ENCODE assay signal across 8 mouse cellular contexts in the genomic region with DNA sequence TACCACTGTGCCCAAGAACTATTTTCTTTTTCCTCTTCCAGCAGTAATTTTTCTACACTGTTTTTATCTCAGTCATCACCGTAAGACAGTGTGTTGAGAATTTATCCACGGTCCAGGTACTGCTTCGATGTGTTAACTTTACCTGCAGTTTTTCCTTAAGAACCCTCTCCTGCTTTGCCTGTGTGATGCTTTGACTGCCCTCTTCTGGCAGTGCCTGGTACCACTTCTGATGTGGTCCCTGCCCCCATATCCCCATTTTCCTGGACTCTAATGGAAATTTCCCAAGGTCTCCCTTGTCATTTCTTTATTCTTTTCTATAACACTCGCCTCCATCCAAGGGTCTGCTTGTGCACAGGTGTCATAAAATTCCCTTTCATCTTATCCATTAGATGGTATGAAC. TPM values are rescaled to one million over a fixed set of nuclear protein-coding genes. Genes with fewer than 3 reads are reported as not detected.
DNase-seq lines count a peak whose midpoint lies in the region; ATAC-seq and TF ChIP-seq lines count a peak whose summit lies in the region.
"Had no signal": no experiment of that assay in that cellular context is flagged by ENCODE, and none has a peak within 500 bp of the region (broad histone marks: within the 10 kb centered on the region; RNA-seq: fewer than 3 reads in every experiment).

No protein-coding gene starts in this region.

- H3K36me3 ChIP-seq in liver, adult 2 months (ENCODE audit: control insufficient read depth, insufficient read depth, low read length), result no peaks in the 10 kb centered on the region
- H3K36me3 ChIP-seq in liver, embryonic 12.5 days, result no peaks in the 10 kb centered on the region
- no peaks in the 10 kb centered on the region for H3K36me3 ChIP-seq in small intestine, adult 2 months (ENCODE audit: control insufficient read depth, insufficient read depth, low read length)

- no peaks in the 10 kb centered on the region for H3K27me3 ChIP-seq in liver, adult 2 months (ENCODE audit: control insufficient read depth, insufficient read depth, low read length)
- no peaks in the 10 kb centered on the region for H3K27me3 ChIP-seq in liver, embryonic 12.5 days (replicated peaks)
- no peaks in the 10 kb centered on the region for H3K27me3 ChIP-seq in small intestine, adult 2 months (ENCODE audit: control insufficient read depth, insufficient read depth, low read length)
- H3K27me3 ChIP-seq: megakaryocyte, embryonic 14.5 days had no signal

- 56% methylated on average over 4 of the region's 4 CpGs for WGBS in liver, adult 2 months
- 30% methylated on average over 4 of the region's 4 CpGs for WGBS in liver, embryonic 12.5 days (ENCODE audit: insufficient replicate concordance)
- WGBS in small intestine, adult 2 months, result 33% methylated on average over 4 of the region's 4 CpGs

- H3K9me3 ChIP-seq in liver, embryonic 12.5 days (replicated peaks), result no peaks in the 10 kb centered on the region
- H3K9me3 ChIP-seq: megakaryocyte, embryonic 14.5 days had no signal

- H3K4me3 ChIP-seq in liver, adult 2 months (ENCODE audit: insufficient read depth, low read depth, low read length), result no peak overlapping the region
- no peak overlapping the region for H3K4me3 ChIP-seq in liver, embryonic 12.5 days
- H3K4me3 ChIP-seq in small intestine, adult 2 months (ENCODE audit: low read depth, low read length), result no peak overlapping the region
- H3K4me3 ChIP-seq: megakaryocyte, embryonic 14.5 days had no signal

- ATAC-seq in liver, embryonic 12.5 days, result no peak

- intact Hi-C loops in left cerebral cortex, postnatal 36 days (cut with DNase I), result loop anchor here (10.0 kb wide), 1 partner anchor 401 kb away; no protein-coding TSS in a partner anchor

- peak; percentile 23 for DNase-seq in liver, adult 2 months (ENCODE audit: extremely low read depth, low read depth, low spot score)
- peak; percentile 48 for DNase-seq in MN1 (ENCODE audit: low spot score)
- peak; percentile 50 for DNase-seq in c-Kit-negative CD71-positive TER-119-positive erythroid progenitor cells, embryonic 14.5 days (ENCODE audit: low read depth, low spot score)
- DNase-seq in gastrocnemius, postnatal 25 days, result peak; percentile 17
- peak; percentile 35 to 53 for DNase-seq in left cerebral cortex, postnatal 36 days (ENCODE audit: low spot score in 2 of 2)

- H3K4me2 ChIP-seq in liver, embryonic 12.5 days, result no peak overlapping the region

- peaks cover 4% of the 10 kb centered on the region for H3K4me1 ChIP-seq in liver, adult 2 months (ENCODE audit: control insufficient read depth, insufficient read depth, low read length)
- H3K4me1 ChIP-seq in liver, embryonic 12.5 days, result peaks cover 29% of the 10 kb centered on the region
- no peaks in the 10 kb centered on the region for H3K4me1 ChIP-seq in small intestine, adult 2 months (ENCODE audit: control insufficient read depth, insufficient read depth, insufficient read length, low read length)

- peak; percentile 66; the same call in 1 of the 2 replicates for TF ChIP-seq CTCF in liver, adult 2 months (IDR thresholded peaks at IDR 0.05; ENCODE audit: low read depth, low read length)
- peak; percentile 63; the same call in 1 of the 2 replicates for TF ChIP-seq CTCF in small intestine, adult 2 months (IDR thresholded peaks at IDR 0.05; ENCODE audit: extremely low read depth, insufficient read length, insufficient replicate concordance, low read depth, low read length)

- no peak for TF ChIP-seq POLR2A in liver, adult 2 months (IDR thresholded peaks at IDR 0.05; ENCODE audit: extremely low read depth, insufficient read depth, low read length)
- TF ChIP-seq POLR2A in small intestine, adult 2 months (IDR thresholded peaks at IDR 0.05; ENCODE audit: low read depth, low read length), result no peak

- no peaks in the 10 kb centered on the region for H3K79me2 ChIP-seq in liver, adult 2 months (ENCODE audit: control insufficient read depth, insufficient read depth, low read length)

- no peak overlapping the region for H3K27ac ChIP-seq in liver, adult 2 months (replicated peaks; ENCODE audit: insufficient read depth, low read depth, low read length)
- H3K27ac ChIP-seq in liver, embryonic 12.5 days, result no peak overlapping the region
- no peak overlapping the region for H3K27ac ChIP-seq in small intestine, adult 2 months (ENCODE audit: insufficient read depth, low read depth, low read length)

- no peak overlapping the region for H3K9ac ChIP-seq in liver, adult 2 months (ENCODE audit: low read depth, low read length)
- H3K9ac ChIP-seq in liver, embryonic 12.5 days, result no peak overlapping the region

RNA-seq across cellular contexts. Expression of a gene that starts 3.3 kb away (rescaled TPM):
- 28.2 and 31.8 TPM in 2 replicates for total RNA-seq in liver, adult 2 months (2014; rRNA removed)
- polyA plus RNA-seq in liver, adult 2 months (2012; rRNA removed), result 7.7 and 8.0 TPM in 2 replicates
- 88.6 and 88.7 TPM in 2 replicates for polyA plus RNA-seq in liver, embryonic 12.5 days (2016; fragmentation: Nextera tagmentation; extraction: Ambion mirVana)
- total RNA-seq in gastrocnemius, postnatal 25 days (2021), result 100 to 1,000 TPM; 289 to 299 TPM
- 10 to 100 TPM; 59.0 to 62.9 TPM for total RNA-seq in left cerebral cortex, postnatal 36 days (2021)
- 9.2 and 21.5 TPM in 2 replicates for polyA plus RNA-seq in small intestine, adult 2 months (2012; rRNA removed)

RNA-seq across cellular contexts. Expression of a gene that starts 37.3 kb away (rescaled TPM):
- total RNA-seq in liver, adult 2 months (2014; rRNA removed), result 5.0 and 6.2 TPM in 2 replicates
- polyA plus RNA-seq in liver, adult 2 months (2012; rRNA removed), result 1.8 and 2.6 TPM in 2 replicates
- polyA plus RNA-seq in liver, embryonic 12.5 days (2016; fragmentation: Nextera tagmentation; extraction: Ambion mirVana), result 3.0 and 3.3 TPM in 2 replicates
- under 1 TPM in 1 of 2 experiments, not detected in 1; 0.40 TPM for total RNA-seq in gastrocnemius, postnatal 25 days (2021)
- total RNA-seq in left cerebral cortex, postnatal 36 days (2021), result under 1 TPM; 0.22 to 0.25 TPM
- polyA plus RNA-seq in small intestine, adult 2 months (2012; rRNA removed), result 0.88 and 4.2 TPM in 2 replicates
